Mouse (Mus musculus): Measurements from ENCODE around the gene Pdhb.
A peak's percentile ranks its signal among the peaks of the same experiment; 100 is the strongest.

Pdhb gene

GRCm38 (mm10) chr14:8172507-8173410 is at the start of gene Pdhb:
Gene Pdhb (minus strand): TSS chr14:8173025.
- peak; percentile 98 to 100 for DNase-seq (ENCODE audit: low spot score in 2 of 2)

GRCm38 (mm10) chr14:8222561-8222960 is 49.7 kb upstream of the Pdhb start:
- no peak for DNase-seq (ENCODE audit: low spot score in 2 of 2)

- no peak for DNase-seq (ENCODE audit: low spot score in 2 of 2)
Measured at GRCm38 (mm10) chr14:8220912-8221311, 48.1 kb upstream of the Pdhb start.

GRCm38 (mm10) chr14:8220306-8220705 is 47.5 kb upstream of the Pdhb start:
- DNase-seq (ENCODE audit: low spot score in 2 of 2): peak in 1 of 2 experiments; percentile 64

- no peak for DNase-seq (ENCODE audit: low spot score in 2 of 2)
Measured at GRCm38 (mm10) chr14:8219876-8220275, 47.1 kb upstream of the Pdhb start.

GRCm38 (mm10) chr14:8218730-8219380 is 46.0 kb upstream of the Pdhb start:
- no peak for DNase-seq (ENCODE audit: low spot score in 2 of 2)

- DNase-seq (ENCODE audit: low spot score in 2 of 2): no peak
Measured at GRCm38 (mm10) chr14:8218238-8218637, 45.4 kb upstream of the Pdhb start.

GRCm38 (mm10) chr14:8216100-8216499 is 43.3 kb upstream of the Pdhb start:
- DNase-seq (ENCODE audit: low spot score in 2 of 2): no peak

- no peak for DNase-seq (ENCODE audit: low spot score in 2 of 2)
Measured at GRCm38 (mm10) chr14:8215208-8215778, 42.5 kb upstream of the Pdhb start.

GRCm38 (mm10) chr14:8214299-8215207 is 41.7 kb upstream of the Pdhb start:
- peak; percentile 73 to 77 for DNase-seq (ENCODE audit: low spot score in 2 of 2)

- peak; percentile 97 to 100 for DNase-seq (ENCODE audit: low spot score in 2 of 2)
Measured at GRCm38 (mm10) chr14:8213803-8214224, 41.0 kb upstream of the Pdhb start, which contains the start of gene Kctd6. Gene Kctd6 (plus strand): TSS chr14:8214140.

- DNase-seq (ENCODE audit: low spot score in 2 of 2): no peak
Measured at GRCm38 (mm10) chr14:8212996-8213395, 40.2 kb upstream of the Pdhb start.

- DNase-seq (ENCODE audit: low spot score in 2 of 2): no peak
Measured at GRCm38 (mm10) chr14:8209896-8210295, 37.1 kb upstream of the Pdhb start.

GRCm38 (mm10) chr14:8208876-8209275 is 36.1 kb upstream of the Pdhb start:
- no peak for DNase-seq (ENCODE audit: low spot score in 2 of 2)

- DNase-seq (ENCODE audit: low spot score in 2 of 2): no peak
Measured at GRCm38 (mm10) chr14:8207543-8207942, 34.7 kb upstream of the Pdhb start.

GRCm38 (mm10) chr14:8207105-8207504 is 34.3 kb upstream of the Pdhb start:
- no peak for DNase-seq (ENCODE audit: low spot score in 2 of 2)

GRCm38 (mm10) chr14:8206179-8206910 is 33.5 kb upstream of the Pdhb start:
- DNase-seq (ENCODE audit: low spot score in 2 of 2): no peak

GRCm38 (mm10) chr14:8201715-8202114 is 28.9 kb upstream of the Pdhb start:
- no peak for DNase-seq (ENCODE audit: low spot score in 2 of 2)

GRCm38 (mm10) chr14:8200769-8201168 is 27.9 kb upstream of the Pdhb start:
- no peak for DNase-seq (ENCODE audit: low spot score in 2 of 2)

GRCm38 (mm10) chr14:8192727-8193126 is 19.9 kb upstream of the Pdhb start:
- DNase-seq (ENCODE audit: low spot score in 2 of 2): no peak

All from spleen, postnatal 10 days (tissue).